Mouse (Mus musculus) spleen, adult 2 months (tissue): Measurements from ENCODE around the gene Slc22a14. TPM values are rescaled to one million over a fixed set of nuclear protein-coding genes. Genes with fewer than 3 reads are reported as not detected.
"Not testable (repeated sequence)": the region's sequence is repeated elsewhere in the genome, so short reads cannot be mapped to it uniquely, and the experiment has no call there.

ENCODE experiments used
- DNase-seq, 2 experiments: peaks; one replicate each; pipeline versions ENCODE4 v3.0.0 to v3.0.0-alpha.2; 2012 to 2021; ENCODE audit warnings: low spot score in 2 of 2, low read depth in 1 of 2
- H3K27ac ChIP-seq: fragments of 200-500 bp; 2 replicates; pipeline ENCODE4 v1.5.1; 2012; ENCODE audit warnings: low read length, inconsistent platforms; ENCODE audit not compliant: insufficient read depth
- H3K27me3 ChIP-seq: fragments of 200-500 bp; 2 replicates; pipeline ENCODE4 v1.6.1; 2012; ENCODE audit warnings: mild to moderate bottlenecking, moderate library complexity, low read length, inconsistent platforms; ENCODE audit not compliant: control insufficient read depth, insufficient read depth
- H3K36me3 ChIP-seq: fragments of 200-500 bp; 2 replicates; pipeline ENCODE4 v1.6.1; 2012; ENCODE audit warnings: mild to moderate bottlenecking, low read length, inconsistent platforms; ENCODE audit not compliant: control insufficient read depth, insufficient read depth
- H3K4me1 ChIP-seq: fragments of 200-500 bp; 2 replicates; pipeline ENCODE4 v1.6.1; 2011; ENCODE audit warnings: inconsistent platforms; ENCODE audit not compliant: control insufficient read depth, insufficient read depth, insufficient read length
- H3K4me3 ChIP-seq: fragments of 200-500 bp; 2 replicates; pipeline ENCODE4 v1.5.1; 2011; ENCODE audit warnings: mild to moderate bottlenecking, inconsistent platforms; ENCODE audit not compliant: insufficient read depth, insufficient read length; ENCODE audit errors: extremely low read depth
- CTCF ChIP-seq: fragments of 200-500 bp; IDR thresholded peaks from 2 replicates; pipeline ENCODE4 v1.5.1; 2011; ENCODE audit warnings: mild to moderate bottlenecking, inconsistent platforms; ENCODE audit not compliant: insufficient read depth, insufficient read length, insufficient replicate concordance; ENCODE audit errors: extremely low read depth
- POLR2A ChIP-seq: fragments of 200-500 bp; IDR thresholded peaks from 2 replicates; pipeline ENCODE4 v1.6.1; 2011; ENCODE audit warnings: low read depth, low read length, inconsistent platforms
- WGBS: fragments of 180-500 bp; shearing (Covaris S2); methylation state at CpG from one replicate; pipeline ENCODE4 v1.1.7; 2018; 5-methylcytosine and 5-hydroxymethylcytosine counted together
- polyA plus RNA-seq: library from polyadenylated mRNA; depleted of rRNA; stranded (reverse); fragments of >200 nt; gene quantifications from 2 replicates; pipeline ENCODE4 v1.2.3, GENCODE M21; 2012

Slc22a14 gene
- polyA plus RNA-seq, 1 experiment = 0.22 TPM

DNA sequence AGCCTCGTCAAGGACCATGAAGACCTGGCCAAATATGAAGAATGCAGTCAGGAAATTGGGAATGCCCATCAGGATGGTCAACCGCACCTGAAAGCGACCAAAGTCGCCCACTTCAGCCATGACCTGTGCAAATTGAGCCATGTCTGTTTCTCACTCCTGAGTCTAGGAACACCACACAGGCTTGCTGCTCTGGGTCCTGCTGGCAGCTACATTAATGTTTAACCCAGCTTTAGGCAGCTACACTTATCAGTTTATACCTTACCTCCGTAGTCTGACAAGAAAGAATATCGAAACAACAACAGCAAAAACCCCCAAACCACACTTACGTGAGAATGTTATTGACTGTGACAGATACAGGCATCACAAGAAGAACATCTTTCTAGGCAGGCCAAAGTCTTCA is 133.8 kb downstream of the Slc22a14 start:
- Histone ChIP-seq H3K4me1 (no peaks in the 10 kb centered on the region), H3K36me3 (peaks cover 4% of the 10 kb centered on the region; the same call in 1 of the 2 replicates), H3K27me3 (no peaks in the 10 kb centered on the region), H3K27ac (no peak overlapping the region), H3K4me3 (no peak overlapping the region)
- no peak for DNase-seq
- TF ChIP-seq POLR2A (no peak), CTCF (no peak)
- WGBS = 90% methylated on average over 7 of the region's 7 CpGs

DNA sequence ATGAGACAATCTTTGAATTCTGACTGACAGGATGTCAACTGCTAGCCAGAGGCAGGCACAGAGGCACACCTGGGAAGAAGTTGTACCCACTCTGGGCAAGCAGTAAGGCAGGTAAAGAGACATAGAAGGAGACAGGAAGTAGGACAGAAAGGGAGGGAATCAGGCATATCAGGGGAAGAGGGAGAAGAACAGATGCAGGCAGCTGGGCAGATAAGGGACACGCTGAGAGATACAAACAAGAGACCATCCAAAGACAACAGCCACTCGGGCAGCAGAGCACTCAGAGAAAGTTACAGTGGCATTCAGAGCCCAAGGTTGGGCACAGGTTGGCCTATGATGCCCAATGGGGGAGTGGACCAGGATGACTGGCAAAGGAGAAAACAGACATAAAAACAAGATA is 134.5 kb downstream of the Slc22a14 start:
- Histone ChIP-seq H3K4me3 (no peak overlapping the region), H3K27me3 (no peaks in the 10 kb centered on the region), H3K27ac (no peak overlapping the region), H3K4me1 (no peaks in the 10 kb centered on the region), H3K36me3 (peaks cover 4% of the 10 kb centered on the region; the same call in 1 of the 2 replicates)
- no peak for DNase-seq
- WGBS = 76% methylated on average over 2 of the region's 2 CpGs
- TF ChIP-seq POLR2A (no peak), CTCF (no peak)

DNA sequence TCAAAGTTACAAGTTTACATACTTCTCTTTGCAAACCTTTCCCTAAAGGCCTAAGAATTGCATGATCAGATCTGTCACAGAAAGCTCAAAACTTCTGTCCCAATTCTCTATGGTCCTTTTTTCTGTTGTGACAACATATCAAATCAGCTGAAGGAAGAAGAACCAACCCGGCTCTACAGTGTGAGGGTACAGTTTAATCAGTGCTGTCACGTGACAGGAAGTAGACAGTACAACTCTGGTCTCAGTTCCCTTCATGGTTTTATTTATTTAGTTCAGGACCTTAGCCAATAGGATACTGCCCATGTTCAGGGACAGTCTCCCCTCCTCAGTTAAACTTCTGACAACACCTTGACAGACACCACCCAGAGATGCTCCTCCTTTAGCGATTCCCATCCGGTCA is 145.1 kb downstream of the Slc22a14 start:
- no peaks in the 10 kb centered on the region for H3K36me3 ChIP-seq
- H3K27ac ChIP-seq = no peak overlapping the region
- H3K27me3 ChIP-seq = no peaks in the 10 kb centered on the region
- TF ChIP-seq CTCF (no peak), POLR2A (no peak)
- no peak for DNase-seq
- 69% methylated on average over 4 of the region's 4 CpGs for WGBS
- H3K4me1 ChIP-seq = no peaks in the 10 kb centered on the region
- no peak overlapping the region for H3K4me3 ChIP-seq

DNA sequence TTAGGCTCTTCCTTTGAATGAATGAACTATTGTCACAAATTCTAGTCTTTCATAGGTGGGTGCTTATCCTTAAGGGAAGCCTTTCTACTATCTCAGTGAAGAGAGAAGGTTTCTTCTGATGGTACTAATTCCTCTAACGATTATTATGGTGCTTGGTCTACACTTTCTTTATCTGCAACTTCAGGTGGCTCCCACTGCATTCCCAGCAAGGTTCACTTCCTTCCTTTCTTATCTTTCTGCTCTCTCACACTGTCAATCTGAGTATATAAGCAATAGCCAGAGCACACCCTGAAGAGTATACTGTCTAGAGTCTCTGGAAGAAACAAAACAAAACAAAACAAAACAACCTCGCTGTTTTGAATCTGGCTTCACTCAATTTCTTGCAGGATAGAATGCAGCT is 145.7 kb downstream of the Slc22a14 start:
- H3K27me3 ChIP-seq = no peaks in the 10 kb centered on the region
- H3K27ac ChIP-seq = no peak overlapping the region
- no peaks in the 10 kb centered on the region for H3K36me3 ChIP-seq
- no peak for DNase-seq
- WGBS = 74% methylated on average over 2 of the region's 2 CpGs
- no peak overlapping the region for H3K4me3 ChIP-seq
- TF ChIP-seq POLR2A (no peak), CTCF (no peak)
- H3K4me1 ChIP-seq = no peaks in the 10 kb centered on the region

DNA sequence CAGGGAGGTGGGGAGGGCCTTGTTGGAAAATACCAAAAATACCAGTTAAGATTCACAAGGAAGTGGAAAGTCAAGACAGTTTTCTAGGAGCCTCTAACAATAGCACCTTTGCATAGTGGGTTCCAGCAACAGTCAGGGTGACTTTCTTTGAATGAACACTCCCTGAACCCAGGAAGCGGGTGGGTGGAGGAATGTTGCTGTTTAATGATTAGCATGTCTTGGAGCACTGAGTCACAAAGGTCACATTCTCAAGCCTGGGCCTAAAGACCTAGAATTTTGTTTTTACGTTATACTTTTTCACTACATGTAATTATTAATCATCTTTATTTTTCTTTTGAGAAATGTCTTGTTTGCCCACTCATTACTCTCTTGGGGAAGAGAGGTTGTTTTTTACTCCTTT is 150.0 kb downstream of the Slc22a14 start:
- 97% methylated on average over 2 of the region's 2 CpGs for WGBS
- H3K27ac ChIP-seq, H3K36me3 ChIP-seq, H3K4me3 ChIP-seq, H3K27me3 ChIP-seq, H3K4me1 ChIP-seq, DNase-seq: not testable (repeated sequence)

DNA sequence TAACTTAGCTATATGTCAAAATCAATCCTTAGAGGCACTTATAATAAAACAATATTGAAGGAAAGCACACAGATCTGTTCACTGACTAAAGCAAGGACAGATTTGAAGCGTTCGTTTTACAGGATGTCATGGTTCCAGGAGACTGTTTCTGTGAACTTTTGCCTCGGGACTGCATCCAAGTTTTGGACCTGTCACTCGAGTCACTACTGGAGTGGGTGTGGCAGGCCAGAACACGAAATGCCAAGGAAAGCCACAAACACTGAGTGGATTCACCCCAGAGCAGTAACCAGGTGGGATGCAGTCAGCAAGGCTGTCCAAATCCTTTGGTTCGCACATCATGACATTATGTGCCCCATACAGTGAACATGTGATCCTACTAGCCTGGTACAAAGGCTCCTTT is 150.8 kb downstream of the Slc22a14 start:
- H3K4me3 ChIP-seq = no peak overlapping the region
- no peak for TF ChIP-seq POLR2A
- TF ChIP-seq CTCF = no peak
- H3K36me3 ChIP-seq = no peaks in the 10 kb centered on the region
- no peaks in the 10 kb centered on the region for H3K4me1 ChIP-seq
- H3K27ac ChIP-seq = no peak overlapping the region
- H3K27me3 ChIP-seq = no peaks in the 10 kb centered on the region
- 87% methylated on average over 6 of the region's 6 CpGs for WGBS
- no peak for DNase-seq

DNA sequence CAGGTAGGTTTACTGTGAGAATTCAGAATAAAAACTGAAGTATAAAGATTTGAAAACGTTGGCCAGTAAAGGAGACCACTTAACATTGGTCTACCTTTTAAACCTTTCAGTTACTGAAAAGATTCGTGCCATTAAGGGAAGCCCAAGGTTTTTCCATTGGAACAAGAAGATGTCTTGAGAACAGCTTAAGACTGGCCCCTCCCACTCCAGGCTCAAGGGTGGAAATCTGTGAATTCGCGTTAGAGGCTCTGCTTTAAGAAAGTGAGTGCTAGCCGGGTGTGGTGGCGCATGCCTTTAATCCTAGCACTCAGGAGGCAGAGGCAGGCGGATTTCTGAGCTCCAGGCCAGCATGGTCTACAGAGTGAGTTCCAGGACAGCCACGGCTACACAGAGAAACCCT is 152.4 kb downstream of the Slc22a14 start:
- Histone ChIP-seq H3K4me1 (no peaks in the 10 kb centered on the region), H3K27me3 (no peaks in the 10 kb centered on the region), H3K36me3 (no peaks in the 10 kb centered on the region), H3K4me3 (no peak overlapping the region), H3K27ac (no peak overlapping the region)
- no peak for DNase-seq
- 77% methylated on average over 8 of the region's 8 CpGs for WGBS
- TF ChIP-seq CTCF (no peak), POLR2A (no peak)
